Mouse (Mus musculus) stomach, postnatal 0 days (tissue): Measurements from ENCODE around the gene Pcsk5.

Experiments
- CTCF ChIP-seq: IDR thresholded peaks from 2 replicates; pipeline ENCODE4 v1.5.1; 2016; ENCODE audit warnings: antibody characterized with exemption, low read depth, mild to moderate bottlenecking, moderate library complexity
- EP300 ChIP-seq: optimal IDR thresholded peaks from 2 replicates; pipeline ENCODE3; 2016; ENCODE audit warnings: antibody characterized with exemption

DNA sequence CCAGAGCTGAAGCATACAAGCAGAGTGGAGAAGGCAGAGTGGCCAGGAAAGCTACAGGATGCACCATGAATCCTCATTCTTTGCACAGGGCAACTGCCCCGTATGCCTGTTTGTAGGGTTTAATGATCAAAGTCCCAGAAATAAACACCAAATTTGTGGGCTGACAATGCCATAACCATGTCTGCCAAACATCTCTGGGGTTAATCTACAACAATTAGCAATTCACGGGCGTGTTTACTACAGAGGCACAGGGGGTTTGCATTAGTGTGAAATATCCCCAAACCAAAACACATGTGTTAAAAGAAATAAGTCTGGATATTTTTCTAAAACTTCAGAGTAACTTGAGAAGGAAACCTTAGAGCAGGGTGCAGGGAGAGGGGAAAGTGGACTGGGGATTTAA lies 178.1 kb downstream of the Pcsk5 start:
- TF ChIP-seq CTCF (no peak), EP300 (no peak)
